Mouse (Mus musculus) gastrocnemius, postnatal 10 days (tissue): ENCODE results near the gene Tdg. TPM values are rescaled to one million over a fixed set of nuclear protein-coding genes. Genes with fewer than 3 reads are reported as not detected.
A peak's percentile ranks its signal among the peaks of the same experiment; 100 is the strongest.

Source experiments
- DNase-seq: peaks from one replicate; pipeline ENCODE4 v3.0.0; 2021; ENCODE audit warnings: mixed read lengths
- total RNA-seq, 2 experiments: library from RNA; stranded (reverse); gene quantifications; 2 replicates each; pipeline ENCODE4 v1.2.3; 2021

The Tdg gene
- total RNA-seq, 2 experiments from 2014 or later = 19.4 to 26.8 TPM

GRCm38 (mm10) chr10:82662267-82662990, 32.8 kb downstream of the Tdg start:
- DNase-seq = no peak

GRCm38 (mm10) chr10:82663289-82663688, 33.7 kb downstream of the Tdg start:
- DNase-seq = no peak

- no peak for DNase-seq
Observed at GRCm38 (mm10) chr10:82665951-82666350, 36.3 kb downstream of the Tdg start.

GRCm38 (mm10) chr10:82666436-82667234, 37.0 kb downstream of the Tdg start:
- DNase-seq = peak; percentile 82

GRCm38 (mm10) chr10:82670205-82670604, 40.6 kb downstream of the Tdg start:
- no peak for DNase-seq

- DNase-seq = peak; percentile 36
Observed at GRCm38 (mm10) chr10:82676949-82677348, 47.3 kb downstream of the Tdg start.

GRCm38 (mm10) chr10:82680769-82681168, 51.1 kb downstream of the Tdg start:
- DNase-seq = no peak

- no peak for DNase-seq
Observed at GRCm38 (mm10) chr10:82681639-82682038, 52.0 kb downstream of the Tdg start.

GRCm38 (mm10) chr10:82685440-82685839, 55.8 kb downstream of the Tdg start:
- no peak for DNase-seq

- no peak for DNase-seq
Observed at GRCm38 (mm10) chr10:82689681-82690211, 60.1 kb downstream of the Tdg start.

GRCm38 (mm10) chr10:82690494-82690893, 60.9 kb downstream of the Tdg start, which contains the start of gene Glt8d2:
Glt8d2 (minus strand) TSS chr10:82690650.
- peak; percentile 64 for DNase-seq

GRCm38 (mm10) chr10:82695956-82696355, 66.3 kb downstream of the Tdg start, which contains the start of gene Hcfc2:
Hcfc2 (plus strand) TSS chr10:82696160.
- DNase-seq = no peak

- no peak for DNase-seq
Observed at GRCm38 (mm10) chr10:82696453-82697079, 66.9 kb downstream of the Tdg start.

- no peak for DNase-seq
Observed at GRCm38 (mm10) chr10:82697305-82697898, 67.8 kb downstream of the Tdg start.

GRCm38 (mm10) chr10:82698712-82699261, 69.2 kb downstream of the Tdg start:
- peak; percentile 91 for DNase-seq

GRCm38 (mm10) chr10:82699296-82699941, 69.8 kb downstream of the Tdg start:
- no peak for DNase-seq

Other genes starting within 250 kb of the Tdg start
- gene Gm1553, start 137.2 kb upstream of the Tdg start, total RNA-seq = not detected
- gene 1190007I07Rik, start 6.6 kb upstream of the Tdg start, total RNA-seq = 10 to 100 TPM; 27.0 to 28.9 TPM
- gene Glt8d2, start 60.8 kb downstream of the Tdg start, total RNA-seq = 1 to 10 TPM; 6.4 to 9.1 TPM
- gene Hcfc2, start 66.3 kb downstream of the Tdg start, total RNA-seq = 10 to 100 TPM; 23.4 to 29.2 TPM
- gene Nfyb, start 134.3 kb downstream of the Tdg start, total RNA-seq = 10 to 100 TPM; 38.9 to 40.5 TPM
- 10 to 100 TPM; 30.6 to 35.2 TPM for gene Txnrd1, start 204.1 kb downstream of the Tdg start, total RNA-seq
- 1 to 10 TPM in 1 of 2 experiments, under 1 TPM in 1; 0.78 to 2.3 TPM for gene Eid3, start 236.8 kb downstream of the Tdg start, total RNA-seq